Mouse (Mus musculus) heart, adult 18-20 months (tissue): ENCODE results near the gene Tank. TPM values are rescaled to one million over a fixed set of nuclear protein-coding genes. Genes with fewer than 3 reads are reported as not detected.

Experiments
- DNase-seq, 2 experiments: peaks; one replicate each; pipeline ENCODE4 v3.0.0; 2021 to 2022; ENCODE audit warnings: mixed read lengths in 1 of 2
- total RNA-seq, 2 experiments: library from RNA; stranded (reverse); gene quantifications; 2 replicates each; pipeline ENCODE4 v1.2.3; 2021

Tank gene
- total RNA-seq, 2 experiments from 2014 or later = 18.6 to 19.4 TPM

GRCm38 (mm10) chr2:61580091-61580490 lies 1.7 kb downstream of the Tank start:
- no peak for DNase-seq

GRCm38 (mm10) chr2:61580555-61581080 lies 2.2 kb downstream of the Tank start:
- DNase-seq = peak in 1 of 2 experiments; percentile 20

- DNase-seq = peak; percentile 67 to 76
Observed at GRCm38 (mm10) chr2:61582578-61583315, 4.4 kb downstream of the Tank start.

- no peak for DNase-seq
Observed at GRCm38 (mm10) chr2:61585447-61585846, 7.1 kb downstream of the Tank start.

GRCm38 (mm10) chr2:61586166-61586565 lies 7.8 kb downstream of the Tank start:
- no peak for DNase-seq

GRCm38 (mm10) chr2:61590751-61591150 lies 12.4 kb downstream of the Tank start:
- no peak for DNase-seq

GRCm38 (mm10) chr2:61592095-61592494 lies 13.7 kb downstream of the Tank start:
- no peak for DNase-seq

GRCm38 (mm10) chr2:61592699-61593029 lies 14.3 kb downstream of the Tank start:
- DNase-seq = no peak

- peak; percentile 94 for DNase-seq
Observed at GRCm38 (mm10) chr2:61593030-61593811, 14.8 kb downstream of the Tank start.

- no peak for DNase-seq
Observed at GRCm38 (mm10) chr2:61593871-61594304, 15.5 kb downstream of the Tank start.

GRCm38 (mm10) chr2:61599730-61600129 lies 21.3 kb downstream of the Tank start:
- no peak for DNase-seq

- DNase-seq = no peak
Observed at GRCm38 (mm10) chr2:61603461-61603860, 25.1 kb downstream of the Tank start.

- DNase-seq = no peak
Observed at GRCm38 (mm10) chr2:61606942-61607341, 28.6 kb downstream of the Tank start.

- DNase-seq = no peak
Observed at GRCm38 (mm10) chr2:61623996-61624395, 45.6 kb downstream of the Tank start.

- no peak for DNase-seq
Observed at GRCm38 (mm10) chr2:61630864-61631555, 52.6 kb downstream of the Tank start.

- no peak for DNase-seq
Observed at GRCm38 (mm10) chr2:61635099-61635498, 56.7 kb downstream of the Tank start.

GRCm38 (mm10) chr2:61638182-61638581 lies 59.8 kb downstream of the Tank start:
- no peak for DNase-seq

- peak; percentile 24 to 68 for DNase-seq
Observed at GRCm38 (mm10) chr2:61642452-61643368, 64.3 kb downstream of the Tank start.

GRCm38 (mm10) chr2:61651206-61651605 lies 72.8 kb downstream of the Tank start:
- DNase-seq = no peak

GRCm38 (mm10) chr2:61651640-61652039 lies 73.3 kb downstream of the Tank start:
- DNase-seq = no peak

GRCm38 (mm10) chr2:61655046-61655381 lies 76.6 kb downstream of the Tank start:
- no peak for DNase-seq
